Mouse (Mus musculus) bone marrow macrophage, adult 2 months (primary cell): Measurements from ENCODE around the gene 1110017D15Rik.

Source experiments
- CTCF ChIP-seq: IDR thresholded peaks from 2 replicates; pipeline ENCODE4 v1.5.1; 2012; ENCODE audit warnings: low read depth, mild to moderate bottlenecking, low read length, moderate library complexity
- POLR2A ChIP-seq: IDR thresholded peaks from 2 replicates; pipeline ENCODE4 v1.6.1; 2012; ENCODE audit warnings: mild to moderate bottlenecking, low read depth, low read length, borderline replicate concordance

GRCm38 (mm10) chr4:41497995-41498845 is 18.9 kb downstream of the 1110017D15Rik start:
- TF ChIP-seq CTCF (no peak), POLR2A (no peak)
